Mouse (Mus musculus) c-Kit-negative CD71-positive TER-119-positive erythroid progenitor cells, embryonic 14.5 days (primary cell): ENCODE data around the gene Hist2h2aa1.
"Not testable (repeated sequence)": the region's sequence is repeated elsewhere in the genome, so short reads cannot be mapped to it uniquely, and the experiment has no call there.

Source experiments
- DNase-seq: peaks from one replicate; pipeline ENCODE4 v3.0.0-alpha.2; 2013; ENCODE audit warnings: low read depth, low spot score

Hist2h2aa1 gene

GRCm38 (mm10) chr3:96251787-96252186, 6.5 kb downstream of the Hist2h2aa1 start:
- DNase-seq, result no peak

GRCm38 (mm10) chr3:96254683-96255355, 9.5 kb downstream of the Hist2h2aa1 start:
- DNase-seq, result no peak

- DNase-seq, result no peak
Measured at GRCm38 (mm10) chr3:96255926-96256593, 10.8 kb downstream of the Hist2h2aa1 start.

GRCm38 (mm10) chr3:96257190-96257589, 11.9 kb downstream of the Hist2h2aa1 start:
- no peak for DNase-seq

- DNase-seq, result no peak
Measured at GRCm38 (mm10) chr3:96260220-96260619, 14.9 kb downstream of the Hist2h2aa1 start.

- DNase-seq, result no peak
Measured at GRCm38 (mm10) chr3:96261623-96262022, 16.3 kb downstream of the Hist2h2aa1 start.

- peak; percentile 79 for DNase-seq
Measured at GRCm38 (mm10) chr3:96262216-96262875, 17.0 kb downstream of the Hist2h2aa1 start.

- peak; percentile 96 for DNase-seq
Measured at GRCm38 (mm10) chr3:96262979-96263550, 17.8 kb downstream of the Hist2h2aa1 start, which contains the start of gene Hist2h4. Gene Hist2h4 (minus strand): TSS chr3:96263311.

- DNase-seq, result no peak
Measured at GRCm38 (mm10) chr3:96263558-96264403, 18.5 kb downstream of the Hist2h2aa1 start.

- DNase-seq, result no peak
Measured at GRCm38 (mm10) chr3:96264404-96264949, 19.2 kb downstream of the Hist2h2aa1 start.

GRCm38 (mm10) chr3:96266132-96266710, 20.9 kb downstream of the Hist2h2aa1 start:
- DNase-seq, result no peak

GRCm38 (mm10) chr3:96267541-96267940, 22.2 kb downstream of the Hist2h2aa1 start:
- no peak for DNase-seq

GRCm38 (mm10) chr3:96268051-96268775, 22.9 kb downstream of the Hist2h2aa1 start, which contains the start of gene Hist2h3b:
Gene Hist2h3b (plus strand): TSS chr3:96268654.
- peak; percentile 76 for DNase-seq

- not testable (repeated sequence) for DNase-seq
Measured at GRCm38 (mm10) chr3:96268776-96269378, 23.6 kb downstream of the Hist2h2aa1 start.

- DNase-seq, result peak; percentile 97
Measured at GRCm38 (mm10) chr3:96269511-96270474, 24.5 kb downstream of the Hist2h2aa1 start, which contains the start of gene Hist2h2bb. Gene Hist2h2bb (plus strand): TSS chr3:96269752.

- DNase-seq, result peak; percentile 56
Measured at GRCm38 (mm10) chr3:96273591-96274465, 28.5 kb downstream of the Hist2h2aa1 start.

- no peak for DNase-seq
Measured at GRCm38 (mm10) chr3:96277428-96277799, 32.1 kb downstream of the Hist2h2aa1 start.
